Mouse (Mus musculus): ENCODE data around the gene Mkrn1. TPM values are rescaled to one million over a fixed set of nuclear protein-coding genes. Genes with fewer than 3 reads are reported as not detected.

The Mkrn1 gene
- 62.7 and 66.8 TPM in 2 replicates for polyA plus RNA-seq (2015; fragmentation: Nextera tagmentation; extraction: Ambion mirVana)

DNA sequence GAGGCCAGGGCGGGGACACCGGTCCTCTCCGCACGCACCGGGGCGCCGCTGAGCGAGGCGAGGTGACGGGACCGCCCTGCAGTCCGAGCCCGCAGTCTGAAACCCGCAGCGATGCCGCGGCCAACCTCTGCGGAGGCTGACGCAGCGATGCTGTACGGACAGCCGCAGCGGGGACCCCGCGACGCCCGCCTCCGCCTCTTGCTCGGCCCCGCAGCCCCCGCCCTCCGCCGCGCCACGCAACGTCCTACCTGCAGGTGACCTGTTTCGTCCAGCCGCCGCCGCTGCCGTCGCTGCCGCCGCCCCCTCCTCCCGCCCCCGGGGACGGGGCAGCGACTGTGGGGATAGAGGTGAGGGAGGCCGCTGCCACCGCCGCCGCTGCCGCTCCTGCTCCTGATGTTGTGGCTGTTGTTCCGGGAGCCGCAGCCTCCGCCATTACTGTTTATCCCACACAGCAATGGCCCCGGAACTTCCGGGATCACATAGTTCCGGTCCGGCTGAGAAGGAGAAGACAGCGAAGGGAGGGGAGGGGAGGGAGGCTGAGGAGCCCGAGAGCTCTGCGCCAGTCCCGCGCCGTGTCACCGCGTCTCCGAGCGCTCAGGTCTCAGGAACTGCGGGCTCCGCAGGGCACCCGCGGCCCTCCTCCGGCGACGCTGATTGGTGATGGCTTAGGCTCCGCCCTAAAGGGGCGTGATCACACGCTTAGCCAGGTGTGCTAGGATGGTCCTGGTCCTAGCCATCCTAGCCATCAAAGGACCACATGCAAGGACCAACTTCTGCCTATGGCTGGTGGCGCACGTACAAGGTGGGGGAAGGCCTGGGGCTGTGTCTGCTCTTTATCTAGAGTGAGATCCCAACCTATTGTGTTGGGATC, at the start of gene Mkrn1:
Gene Mkrn1 (minus strand): TSS at position 612 of the 871 bp plus-strand sequence.
- peak within 1 kb of the TSS; percentile 66 for H3K4me2 ChIP-seq (ENCODE audit: low read length)
- H3K36me3 ChIP-seq (ENCODE audit: insufficient read depth, low read length): no peaks in the 10 kb centered on the region
- DNase-seq (ENCODE audit: low spot score) (peak; percentile 87), ATAC-seq (replicated peaks; ENCODE audit: low FRiP score, low read depth) (peak; percentile 96)
- no peaks in the 10 kb centered on the region for H3K4me1 ChIP-seq (replicated peaks; ENCODE audit: insufficient read depth, low read length)
- H3K27me3 ChIP-seq (ENCODE audit: insufficient read depth, low read length): no peaks in the 10 kb centered on the region
- H3K9ac ChIP-seq (ENCODE audit: low read depth, low read length): peak within 1 kb of the TSS; percentile 89
- under 1% methylated on average over 66 of the region's 82 CpGs for WGBS
- no peaks in the 10 kb centered on the region for H3K9me3 ChIP-seq (replicated peaks; ENCODE audit: low read length)
- H3K27ac ChIP-seq: peak within 1 kb of the TSS; percentile 91
- TF ChIP-seq CTCF (IDR thresholded peaks at IDR 0.05; ENCODE audit: low read depth): no peak
- peak within 1 kb of the TSS; percentile 99 for H3K4me3 ChIP-seq (replicated peaks; ENCODE audit: low read depth, low read length)

- Histone ChIP-seq H3K9me3 (replicated peaks; ENCODE audit: low read length) (no peaks in the 10 kb centered on the region), H3K27me3 (ENCODE audit: insufficient read depth, low read length) (no peaks in the 10 kb centered on the region), H3K36me3 (ENCODE audit: insufficient read depth, low read length) (peaks cover 6% of the 10 kb centered on the region; the same call in 1 of the 2 replicates), H3K27ac (no peak overlapping the region), H3K9ac (ENCODE audit: low read depth, low read length) (no peak overlapping the region), H3K4me1 (replicated peaks; ENCODE audit: insufficient read depth, low read length) (0 out of 2 replicates have a peak, but pooled peaks cover 3% of the 10 kb centered on the region), H3K4me2 (ENCODE audit: low read length) (no peak overlapping the region), H3K4me3 (replicated peaks; ENCODE audit: low read depth, low read length) (no peak overlapping the region)
- DNase-seq (ENCODE audit: low spot score): no peak
- no peak for TF ChIP-seq CTCF (IDR thresholded peaks at IDR 0.05; ENCODE audit: low read depth)
- no peak for ATAC-seq (replicated peaks; ENCODE audit: low FRiP score, low read depth)
- WGBS: 85% methylated on average over 5 of the region's 5 CpGs
Observed at GRCm38 (mm10) chr6:39469427-39469826, 49.2 kb upstream of the Mkrn1 start.

- ATAC-seq (replicated peaks; ENCODE audit: low FRiP score, low read depth): peak; percentile 57; the same call in 1 of the 2 replicates
- Histone ChIP-seq H3K9me3 (replicated peaks; ENCODE audit: low read length) (no peaks in the 10 kb centered on the region), H3K4me2 (ENCODE audit: low read length) (no peak overlapping the region), H3K4me3 (replicated peaks; ENCODE audit: low read depth, low read length) (no peak overlapping the region), H3K4me1 (replicated peaks; ENCODE audit: insufficient read depth, low read length) (no peaks in the 10 kb centered on the region), H3K27ac (no peak overlapping the region), H3K9ac (ENCODE audit: low read depth, low read length) (no peak overlapping the region), H3K36me3 (ENCODE audit: insufficient read depth, low read length) (peaks cover 4% of the 10 kb centered on the region; the same call in 1 of the 2 replicates), H3K27me3 (ENCODE audit: insufficient read depth, low read length) (no peaks in the 10 kb centered on the region)
- peak; percentile 94 for DNase-seq (ENCODE audit: low spot score)
- TF ChIP-seq CTCF (IDR thresholded peaks at IDR 0.05; ENCODE audit: low read depth): peak; percentile 90
- WGBS: 55% methylated on average over 16 of the region's 16 CpGs
Observed at GRCm38 (mm10) chr6:39462621-39463538, 42.6 kb upstream of the Mkrn1 start.

DNA sequence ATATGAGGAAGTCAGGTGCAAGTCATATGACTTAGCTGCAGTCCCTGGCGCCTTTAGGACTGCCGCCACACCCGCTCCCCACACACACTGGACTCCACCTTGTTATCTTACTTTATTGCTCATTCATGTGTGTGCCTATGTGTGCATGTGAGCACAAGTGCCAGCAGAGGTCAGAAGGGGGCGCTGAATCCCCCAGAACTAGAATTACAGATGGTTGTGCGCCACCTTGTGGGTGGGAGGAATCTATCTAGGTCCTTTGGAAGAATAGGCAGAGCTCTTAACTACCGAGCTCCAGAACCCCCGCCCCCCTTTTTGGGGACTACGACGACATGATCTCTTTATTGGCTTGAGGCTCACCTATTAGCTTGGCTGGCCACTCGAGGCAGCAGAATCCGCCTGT, 39.8 kb upstream of the Mkrn1 start:
- no peak for ATAC-seq (replicated peaks; ENCODE audit: low FRiP score, low read depth)

GRCm38 (mm10) chr6:39455339-39456160, 35.3 kb upstream of the Mkrn1 start:
- Histone ChIP-seq H3K36me3 (ENCODE audit: insufficient read depth, low read length) (peaks cover 4% of the 10 kb centered on the region; the same call in 1 of the 2 replicates), H3K9me3 (replicated peaks; ENCODE audit: low read length) (no peaks in the 10 kb centered on the region), H3K4me3 (replicated peaks; ENCODE audit: low read depth, low read length) (no peak overlapping the region), H3K27me3 (ENCODE audit: insufficient read depth, low read length) (no peaks in the 10 kb centered on the region), H3K4me2 (ENCODE audit: low read length) (no peak overlapping the region), H3K4me1 (replicated peaks; ENCODE audit: insufficient read depth, low read length) (0 out of 2 replicates have a peak, but pooled peaks cover 3% of the 10 kb centered on the region), H3K27ac (no peak overlapping the region), H3K9ac (ENCODE audit: low read depth, low read length) (no peak overlapping the region)
- ATAC-seq (replicated peaks; ENCODE audit: low FRiP score, low read depth) (no peak), DNase-seq (ENCODE audit: low spot score) (no peak)
- no peak for TF ChIP-seq CTCF (IDR thresholded peaks at IDR 0.05; ENCODE audit: low read depth)
- 29% methylated on average over 8 of the region's 8 CpGs for WGBS

More for the DNA sequence above, 39.8 kb upstream of the Mkrn1 start:
- no peaks in the 10 kb centered on the region for H3K9me3 ChIP-seq (replicated peaks; ENCODE audit: low read length)
- no peaks in the 10 kb centered on the region for H3K27me3 ChIP-seq (ENCODE audit: insufficient read depth, low read length)
- WGBS: 94% methylated on average over 11 of the region's 11 CpGs
- H3K4me1 ChIP-seq (replicated peaks; ENCODE audit: insufficient read depth, low read length): no peaks in the 10 kb centered on the region
- H3K4me3 ChIP-seq (replicated peaks; ENCODE audit: low read depth, low read length): no peak overlapping the region
- H3K9ac ChIP-seq (ENCODE audit: low read depth, low read length): no peak overlapping the region
- no peak overlapping the region for H3K4me2 ChIP-seq (ENCODE audit: low read length)
- peaks cover 4% of the 10 kb centered on the region; the same call in 1 of the 2 replicates for H3K36me3 ChIP-seq (ENCODE audit: insufficient read depth, low read length)
- DNase-seq (ENCODE audit: low spot score): no peak
- H3K27ac ChIP-seq: no peak overlapping the region
- TF ChIP-seq CTCF (IDR thresholded peaks at IDR 0.05; ENCODE audit: low read depth): peak; percentile 22; the same call in 1 of the 2 replicates

Data from kidney, postnatal 0 days (tissue).